Mouse (Mus musculus) liver, adult 2 months (tissue): ENCODE results near the gene Dicer1. TPM values are rescaled to one million over a fixed set of nuclear protein-coding genes. Genes with fewer than 3 reads are reported as not detected.

Experiments
- DNase-seq: peaks from one replicate; pipeline ENCODE4 v3.0.0-alpha.2; 2011; ENCODE audit warnings: low read depth, low spot score; ENCODE audit errors: extremely low read depth
- H3K27ac ChIP-seq: fragments of 200-500 bp; replicated peaks from 2 replicates; pipeline ENCODE4 v1.5.1; 2012; ENCODE audit warnings: low read depth, mild to moderate bottlenecking, control low read depth, inconsistent platforms, low read length; ENCODE audit not compliant: insufficient read depth
- H3K27me3 ChIP-seq: fragments of 200-500 bp; 2 replicates; pipeline ENCODE4 v1.6.1; 2012; ENCODE audit warnings: mild to moderate bottlenecking, moderate library complexity, low read length, inconsistent platforms; ENCODE audit not compliant: control insufficient read depth, insufficient read depth
- H3K36me3 ChIP-seq: fragments of 200-500 bp; 2 replicates; pipeline ENCODE4 v1.6.1; 2012; ENCODE audit warnings: low read length, inconsistent platforms; ENCODE audit not compliant: control insufficient read depth, insufficient read depth
- H3K4me1 ChIP-seq: fragments of 200-500 bp; 2 replicates; pipeline ENCODE4 v1.6.1; 2011; ENCODE audit warnings: low read length; ENCODE audit not compliant: control insufficient read depth, insufficient read depth
- H3K4me3 ChIP-seq: fragments of 200-500 bp; 2 replicates; pipeline ENCODE4 v1.5.1; 2011; ENCODE audit warnings: low read depth, mild to moderate bottlenecking, control low read depth, low read length, moderate library complexity; ENCODE audit not compliant: insufficient read depth
- H3K79me2 ChIP-seq: fragments of 200-500 bp; 2 replicates; pipeline ENCODE4 v1.6.1; 2012; ENCODE audit warnings: inconsistent platforms, mild to moderate bottlenecking, low read length, moderate library complexity; ENCODE audit not compliant: control insufficient read depth, insufficient read depth
- H3K9ac ChIP-seq: fragments of 200-500 bp; 2 replicates; pipeline ENCODE4 v1.6.1; 2012; ENCODE audit warnings: low read depth, mild to moderate bottlenecking, control low read depth, inconsistent platforms, low read length
- CTCF ChIP-seq: fragments of 200-500 bp; IDR thresholded peaks from 2 replicates; pipeline ENCODE4 v1.5.1; 2011; ENCODE audit warnings: low read depth, low read length, control low read depth
- POLR2A ChIP-seq: fragments of 200-500 bp; IDR thresholded peaks from 2 replicates; pipeline ENCODE4 v1.6.1; 2011; ENCODE audit warnings: low read length, control low read depth; ENCODE audit not compliant: insufficient read depth; ENCODE audit errors: extremely low read depth
- WGBS: fragments of 180-500 bp; shearing (Covaris S2); methylation state at CpG from one replicate; pipeline ENCODE4 v1.1.7; 2018; 5-methylcytosine and 5-hydroxymethylcytosine counted together
- polyA plus RNA-seq: library from polyadenylated mRNA; depleted of rRNA; stranded (reverse); fragments of >200 nt; gene quantifications from 2 replicates; pipeline ENCODE4 v1.2.3, GENCODE M21; 2012
- total RNA-seq: library from RNA; depleted of rRNA; stranded (reverse); fragments of >200 nt; gene quantifications from 2 replicates; pipeline ENCODE4 v1.2.3, GENCODE M21; 2014

The Dicer1 gene
- total and polyA plus RNA-seq, 2 experiments = 4.9 to 14.8 TPM

GRCm38 (mm10) chr12:104765116-104765515 lies 13.4 kb upstream of the Dicer1 start:
- Histone ChIP-seq H3K27me3 (no peaks in the 10 kb centered on the region), H3K79me2 (no peaks in the 10 kb centered on the region), H3K9ac (no peak overlapping the region), H3K4me3 (no peak overlapping the region), H3K4me1 (no peaks in the 10 kb centered on the region), H3K27ac (no peak overlapping the region), H3K36me3 (peaks cover 5% of the 10 kb centered on the region; the same call in 1 of the 2 replicates)
- TF ChIP-seq POLR2A = no peak
- TF ChIP-seq CTCF = no peak
- no peak for DNase-seq
- WGBS = 72% methylated on average over 5 of the region's 5 CpGs

DNA sequence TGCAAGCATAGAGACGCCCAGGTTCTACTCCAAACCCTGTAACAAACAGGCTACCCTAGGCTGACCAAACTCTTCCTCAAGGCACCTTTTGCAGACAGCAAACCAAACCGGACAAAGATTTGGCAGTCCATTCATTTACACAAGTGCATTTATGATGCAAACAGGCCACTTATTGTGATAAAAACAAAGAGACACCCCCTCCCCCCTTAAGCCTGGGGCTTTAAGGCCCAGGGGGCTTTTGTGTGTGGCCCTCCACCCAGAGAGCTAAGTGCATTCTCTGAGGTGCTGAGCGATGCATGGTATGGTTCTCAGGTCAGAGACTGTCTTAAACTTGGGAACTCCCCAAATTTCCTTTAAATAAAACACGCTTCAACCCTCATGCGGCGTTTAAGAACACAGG lies 12.2 kb upstream of the Dicer1 start:
- H3K27ac ChIP-seq = no peak overlapping the region
- 89% methylated on average over 6 of the region's 6 CpGs for WGBS
- no peak overlapping the region for H3K9ac ChIP-seq
- no peaks in the 10 kb centered on the region for H3K79me2 ChIP-seq
- H3K36me3 ChIP-seq = no peaks in the 10 kb centered on the region; the same call in 1 of the 2 replicates
- no peak for DNase-seq
- TF ChIP-seq POLR2A = no peak
- no peaks in the 10 kb centered on the region for H3K4me1 ChIP-seq
- H3K4me3 ChIP-seq = no peak overlapping the region
- no peaks in the 10 kb centered on the region for H3K27me3 ChIP-seq

GRCm38 (mm10) chr12:104761411-104761810 lies 9.7 kb upstream of the Dicer1 start:
- H3K27ac ChIP-seq = no peak overlapping the region
- no peak overlapping the region for H3K9ac ChIP-seq
- H3K27me3 ChIP-seq = no peaks in the 10 kb centered on the region
- WGBS = 71% methylated on average over 8 of the region's 8 CpGs
- H3K36me3 ChIP-seq = no peaks in the 10 kb centered on the region
- no peak overlapping the region for H3K4me3 ChIP-seq
- no peak for TF ChIP-seq POLR2A
- no peak for TF ChIP-seq CTCF
- H3K4me1 ChIP-seq = no peaks in the 10 kb centered on the region
- no peak for DNase-seq
- H3K79me2 ChIP-seq = no peaks in the 10 kb centered on the region

- H3K27ac ChIP-seq = no peak overlapping the region
- WGBS = 94% methylated on average over 7 of the region's 7 CpGs
- H3K27me3 ChIP-seq = no peaks in the 10 kb centered on the region
- no peak overlapping the region for H3K4me3 ChIP-seq
- no peaks in the 10 kb centered on the region for H3K4me1 ChIP-seq
- H3K9ac ChIP-seq = no peak overlapping the region
- TF ChIP-seq CTCF = no peak
- TF ChIP-seq POLR2A = no peak
- DNase-seq = no peak
- H3K79me2 ChIP-seq = no peaks in the 10 kb centered on the region
- H3K36me3 ChIP-seq = no peaks in the 10 kb centered on the region
Measured at GRCm38 (mm10) chr12:104758066-104758465, 6.3 kb upstream of the Dicer1 start.

GRCm38 (mm10) chr12:104753686-104754085 lies 1.9 kb upstream of the Dicer1 start:
- peaks cover 23% of the 10 kb centered on the region; the same call in 1 of the 2 replicates for H3K79me2 ChIP-seq
- H3K27ac ChIP-seq = no peak overlapping the region
- no peak overlapping the region for H3K9ac ChIP-seq
- TF ChIP-seq CTCF (no peak), POLR2A (no peak)
- no peak overlapping the region for H3K4me3 ChIP-seq
- H3K27me3 ChIP-seq = no peaks in the 10 kb centered on the region
- no peaks in the 10 kb centered on the region for H3K36me3 ChIP-seq
- 66% methylated on average over 4 of the region's 4 CpGs for WGBS
- no peak for DNase-seq
- H3K4me1 ChIP-seq = peaks cover 11% of the 10 kb centered on the region

GRCm38 (mm10) chr12:104751331-104751813 lies 380 bp downstream of the Dicer1 start:
- Histone ChIP-seq H3K4me3 (peak overlapping the region; percentile 92), H3K9ac (peak overlapping the region; percentile 94), H3K79me2 (peaks cover 34% of the 10 kb centered on the region), H3K4me1 (peaks cover 20% of the 10 kb centered on the region), H3K27ac (peak overlapping the region; percentile 44), H3K27me3 (no peaks in the 10 kb centered on the region), H3K36me3 (no peaks in the 10 kb centered on the region)
- no peak for DNase-seq
- TF ChIP-seq POLR2A = no peak
- no peak for TF ChIP-seq CTCF
- 1% methylated on average over 52 of the region's 52 CpGs for WGBS
